Mouse (Mus musculus): ENCODE results near the gene 2700081O15Rik. TPM values are rescaled to one million over a fixed set of nuclear protein-coding genes. Genes with fewer than 3 reads are reported as not detected.
"Not testable (repeated sequence)": the region's sequence is repeated elsewhere in the genome, so short reads cannot be mapped to it uniquely, and the experiment has no call there.

2700081O15Rik gene
- polyA plus RNA-seq (2011; ENCODE audit: insufficient read depth, insufficient read length, low replicate concordance, missing spikeins): 8.5 and 12.2 TPM in 2 replicates

DNA sequence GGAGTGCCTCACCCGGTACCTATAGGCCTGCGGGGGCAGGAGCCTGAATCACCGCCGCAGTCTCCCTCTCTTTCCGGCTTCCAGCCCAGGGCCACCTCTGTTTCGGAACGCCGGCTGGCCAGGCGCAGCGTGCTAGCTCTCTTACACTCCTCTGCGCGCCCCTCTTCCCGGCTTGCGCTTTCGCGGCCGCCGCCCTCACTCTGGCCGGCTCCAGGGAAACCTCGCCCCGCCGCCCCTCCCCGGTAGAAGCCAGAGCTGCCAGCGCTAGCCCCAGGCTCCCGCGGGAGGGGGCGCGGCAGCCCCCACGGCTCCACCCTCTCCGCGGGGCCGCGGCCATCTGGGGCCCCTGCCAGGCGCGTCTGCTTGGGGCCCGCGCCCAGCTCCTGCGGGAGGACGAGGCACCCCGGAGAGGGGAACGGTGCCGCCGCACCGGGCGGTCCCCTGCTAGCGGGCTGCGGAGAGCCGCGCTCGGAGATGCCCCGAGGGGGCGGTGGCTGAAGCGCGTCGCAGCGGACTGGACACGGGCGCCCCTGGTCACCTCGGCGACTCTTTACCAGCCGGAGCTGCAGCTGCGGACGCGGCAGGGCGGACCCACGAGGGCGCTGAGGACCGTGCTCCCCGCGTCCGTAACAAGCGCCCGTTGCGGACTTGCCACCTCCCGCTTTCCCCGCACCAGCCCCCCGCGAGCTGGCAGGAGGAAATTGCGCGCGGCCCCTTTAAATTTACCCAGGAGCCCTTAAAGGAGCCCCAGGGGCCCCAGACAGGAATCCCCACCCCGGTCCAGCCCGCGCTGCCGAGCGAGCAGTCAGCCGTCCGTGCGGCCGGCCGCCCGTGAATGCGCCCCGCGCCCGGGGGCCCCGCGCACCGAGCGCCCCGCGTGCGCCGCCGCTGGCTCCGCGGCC is at the start of gene 2700081O15Rik:
TSS of gene 2700081O15Rik (plus strand) at position 792 of the 902 bp plus-strand sequence.
- no peak for TF ChIP-seq POLR2A (IDR thresholded peaks at IDR 0.05; ENCODE audit: borderline replicate concordance, control insufficient read depth, low read depth, low read length)
- TF ChIP-seq CTCF (IDR thresholded peaks at IDR 0.05; ENCODE audit: control insufficient read depth, insufficient read depth, low read length): no peak
- under 1% methylated on average over 107 of the region's 107 CpGs for WGBS
- Histone ChIP-seq H3K4me1 (ENCODE audit: control insufficient read depth, insufficient read depth, low read length) (no peaks in the 10 kb centered on the region; the same call in 1 of the 2 replicates), H3K27ac (ENCODE audit: control insufficient read depth, insufficient read depth, low read depth, low read length, poor library complexity) (no peak within 1 kb of the TSS; the same call in 1 of the 2 replicates), H3K4me3 (replicated peaks; ENCODE audit: control insufficient read depth, low read depth, low read length) (peak within 1 kb of the TSS; percentile 60)

DNA sequence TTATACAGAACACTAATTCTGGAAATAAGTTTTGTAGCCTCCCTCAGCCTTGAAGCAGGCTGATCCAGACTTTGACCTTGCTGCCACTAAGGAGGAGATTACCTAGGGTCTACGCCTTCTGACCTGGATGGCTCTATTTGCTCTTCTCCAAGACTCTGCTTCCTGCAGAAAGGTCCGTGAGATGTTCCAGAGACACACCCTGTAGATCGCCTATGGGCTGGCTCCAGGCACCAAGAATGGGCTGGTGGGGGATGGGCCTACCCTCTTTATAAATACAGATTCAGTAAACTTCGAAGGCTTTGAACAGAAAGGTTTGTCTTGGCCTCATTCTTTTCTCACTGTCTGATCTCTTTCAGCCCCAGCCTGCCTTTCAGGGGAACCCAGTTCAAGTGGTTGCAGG is 48.0 kb upstream of the 2700081O15Rik start:
- not testable (repeated sequence) for H3K27ac ChIP-seq (ENCODE audit: control insufficient read depth, insufficient read depth, low read depth, low read length, poor library complexity); H3K4me1 ChIP-seq (ENCODE audit: control insufficient read depth, insufficient read depth, low read length); H3K4me3 ChIP-seq (replicated peaks; ENCODE audit: control insufficient read depth, low read depth, low read length)
- 89% methylated on average over 4 of the region's 4 CpGs for WGBS

DNA sequence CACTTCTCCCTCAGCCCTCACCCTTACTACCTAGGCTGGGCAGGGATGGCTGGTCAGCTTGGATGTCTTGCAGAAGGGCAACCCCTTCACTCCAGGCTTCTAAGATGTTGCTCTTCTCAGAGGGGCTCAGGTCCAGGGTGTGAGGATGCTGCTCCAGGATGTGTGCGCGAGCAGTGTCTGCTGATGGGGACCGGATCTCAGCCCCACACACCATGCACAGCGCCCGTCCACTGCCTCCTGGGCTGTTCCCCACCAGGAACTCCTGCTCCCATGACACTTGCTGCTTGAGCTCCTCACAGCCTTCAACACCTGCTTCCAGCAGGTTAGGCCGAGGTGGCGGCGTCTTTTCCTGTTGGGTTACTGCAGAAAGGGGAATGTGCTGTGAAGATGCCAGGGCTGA is 42.9 kb upstream of the 2700081O15Rik start:
- no peaks in the 10 kb centered on the region for H3K4me1 ChIP-seq (ENCODE audit: control insufficient read depth, insufficient read depth, low read length)
- no peak for TF ChIP-seq POLR2A (IDR thresholded peaks at IDR 0.05; ENCODE audit: borderline replicate concordance, control insufficient read depth, low read depth, low read length)
- no peak overlapping the region for H3K4me3 ChIP-seq (replicated peaks; ENCODE audit: control insufficient read depth, low read depth, low read length)
- 94% methylated on average over 8 of the region's 8 CpGs for WGBS
- no peak overlapping the region for H3K27ac ChIP-seq (ENCODE audit: control insufficient read depth, insufficient read depth, low read depth, low read length, poor library complexity)

DNA sequence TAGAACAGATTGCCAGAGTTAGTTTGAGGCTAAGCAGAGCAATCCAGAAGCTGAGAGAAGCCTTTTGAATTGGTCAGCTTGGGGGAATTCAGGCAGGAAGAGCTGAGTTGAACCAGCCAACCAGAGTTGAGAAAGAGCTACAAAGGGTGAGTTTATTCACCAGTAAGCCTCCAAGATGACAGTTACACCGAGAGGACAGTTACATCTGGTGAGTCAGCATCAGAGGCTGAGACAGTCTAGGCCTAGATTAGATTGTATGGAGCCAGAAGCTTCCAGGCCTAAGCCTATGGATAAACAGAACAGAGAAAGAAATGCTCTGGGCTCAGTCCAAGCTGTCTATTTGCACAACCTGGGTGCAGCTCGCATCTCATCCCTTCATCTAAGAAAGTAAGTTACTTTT is 39.8 kb upstream of the 2700081O15Rik start:
- TF ChIP-seq POLR2A (IDR thresholded peaks at IDR 0.05; ENCODE audit: borderline replicate concordance, control insufficient read depth, low read depth, low read length): no peak
- TF ChIP-seq CTCF (IDR thresholded peaks at IDR 0.05; ENCODE audit: control insufficient read depth, insufficient read depth, low read length): no peak
- 41% methylated on average over 2 of the region's 2 CpGs for WGBS
- Histone ChIP-seq H3K4me1 (ENCODE audit: control insufficient read depth, insufficient read depth, low read length) (no peaks in the 10 kb centered on the region; the same call in 1 of the 2 replicates), H3K4me3 (replicated peaks; ENCODE audit: control insufficient read depth, low read depth, low read length) (no peak overlapping the region), H3K27ac (ENCODE audit: control insufficient read depth, insufficient read depth, low read depth, low read length, poor library complexity) (no peak overlapping the region)

DNA sequence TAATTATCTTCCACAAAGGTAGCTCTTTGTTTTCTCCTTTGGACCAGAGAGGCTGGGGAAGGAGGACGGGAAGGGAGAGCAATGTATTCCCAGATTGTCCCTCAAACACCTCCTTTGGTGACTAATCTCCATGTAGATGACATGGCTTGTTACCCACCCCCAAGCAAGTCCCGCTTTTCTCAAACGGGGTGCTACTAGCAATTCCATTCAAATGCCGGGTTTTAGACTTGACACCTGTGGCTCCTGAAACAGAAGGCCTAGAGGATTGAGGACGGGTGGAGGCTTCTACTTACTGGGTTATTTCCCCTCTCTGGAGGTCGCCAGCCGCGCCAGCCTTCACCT is 35.5 kb upstream of the 2700081O15Rik start:
- Histone ChIP-seq H3K4me3 (replicated peaks; ENCODE audit: control insufficient read depth, low read depth, low read length) (peak overlapping the region; percentile 90), H3K27ac (ENCODE audit: control insufficient read depth, insufficient read depth, low read depth, low read length, poor library complexity) (peak overlapping the region; percentile 33; the same call in 1 of the 2 replicates), H3K4me1 (ENCODE audit: control insufficient read depth, insufficient read depth, low read length) (no peaks in the 10 kb centered on the region; the same call in 1 of the 2 replicates)
- TF ChIP-seq CTCF (IDR thresholded peaks at IDR 0.05; ENCODE audit: control insufficient read depth, insufficient read depth, low read length) (no peak), POLR2A (IDR thresholded peaks at IDR 0.05; ENCODE audit: borderline replicate concordance, control insufficient read depth, low read depth, low read length) (no peak)
- 18% methylated on average over 8 of the region's 8 CpGs for WGBS

DNA sequence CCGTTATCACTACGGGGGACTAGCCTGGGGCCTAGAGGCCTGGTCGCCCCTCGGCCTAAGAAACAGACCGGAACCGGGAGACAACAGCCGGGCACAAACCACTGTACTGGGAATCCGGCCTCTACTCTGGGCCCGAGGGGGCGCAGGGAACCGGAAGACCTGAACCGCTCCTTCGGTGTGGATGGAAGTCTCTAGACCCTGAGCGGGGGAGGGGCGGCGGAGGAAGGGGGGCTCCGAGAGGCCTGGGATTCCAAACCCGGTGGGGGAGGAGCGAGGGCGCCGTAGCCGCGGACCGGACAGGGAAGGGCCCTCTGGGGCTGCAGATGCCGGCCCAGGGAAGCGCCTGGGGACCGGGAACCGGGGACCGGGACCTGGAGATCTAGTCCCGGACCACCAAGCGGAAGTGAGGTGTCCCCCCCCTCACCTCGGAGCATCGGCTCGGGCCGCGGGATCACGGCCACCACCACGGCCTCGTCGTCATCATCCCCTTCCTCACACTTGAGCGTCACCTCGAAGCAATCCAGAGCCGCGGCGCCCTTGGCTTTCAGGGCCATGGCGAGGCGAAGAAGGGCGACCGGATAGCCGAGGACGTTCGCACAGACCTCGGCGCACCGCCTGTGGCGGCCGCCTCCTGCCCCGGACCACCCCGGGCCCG is 35.0 kb upstream of the 2700081O15Rik start:
- H3K4me1 ChIP-seq (ENCODE audit: control insufficient read depth, insufficient read depth, low read length): no peaks in the 10 kb centered on the region; the same call in 1 of the 2 replicates
- peak overlapping the region; percentile 90 for H3K4me3 ChIP-seq (replicated peaks; ENCODE audit: control insufficient read depth, low read depth, low read length)
- TF ChIP-seq CTCF (IDR thresholded peaks at IDR 0.05; ENCODE audit: control insufficient read depth, insufficient read depth, low read length) (no peak), POLR2A (IDR thresholded peaks at IDR 0.05; ENCODE audit: borderline replicate concordance, control insufficient read depth, low read depth, low read length) (no peak)
- WGBS: under 1% methylated on average over 59 of the region's 60 CpGs
- H3K27ac ChIP-seq (ENCODE audit: control insufficient read depth, insufficient read depth, low read depth, low read length, poor library complexity): peak overlapping the region; percentile 47; the same call in 1 of the 2 replicates

DNA sequence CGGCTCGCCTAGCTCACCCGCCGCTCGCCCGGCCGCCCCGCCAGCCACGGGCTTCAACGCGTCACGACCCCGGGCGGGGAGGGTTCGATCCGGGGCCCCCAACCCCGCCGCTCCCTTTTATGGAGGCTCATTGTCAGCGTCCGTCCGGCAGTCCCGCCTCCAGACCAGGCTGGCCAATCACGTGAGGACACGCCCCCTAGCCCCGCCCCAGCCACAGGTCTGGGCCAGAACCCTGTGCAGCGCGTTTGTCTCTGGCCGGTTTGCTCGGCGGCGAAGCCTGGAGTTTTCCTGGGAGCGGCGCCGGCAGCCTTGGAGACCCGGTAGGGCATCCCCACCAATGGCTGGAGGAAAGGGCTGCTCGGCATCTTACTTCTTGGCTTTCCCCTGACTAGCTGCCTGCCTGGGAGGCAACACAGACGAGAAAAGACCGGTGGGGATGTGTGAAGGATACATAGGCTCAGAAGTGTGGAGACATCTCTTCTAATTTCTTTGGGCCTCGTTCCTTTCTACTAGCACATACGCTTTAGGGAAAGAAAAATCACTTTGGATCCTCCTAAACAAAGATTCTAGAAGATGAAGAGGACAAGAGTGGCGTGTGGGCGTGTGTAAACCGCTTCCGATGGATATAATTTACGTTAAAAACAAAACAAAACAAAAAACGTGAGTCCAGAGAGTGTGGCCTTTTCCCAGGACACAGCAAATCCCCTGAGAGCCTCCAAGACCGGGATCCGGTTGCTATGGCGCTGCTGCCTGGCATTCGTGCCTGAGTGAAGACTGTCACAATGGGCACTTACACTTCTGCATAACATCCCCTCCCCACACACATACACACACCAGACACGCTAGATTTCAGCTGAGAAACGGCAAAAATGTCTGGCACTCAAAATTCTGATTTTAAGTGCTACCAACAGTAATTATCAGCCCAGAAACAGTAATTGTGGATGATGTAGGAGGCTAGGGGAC is 34.2 kb upstream of the 2700081O15Rik start, which contains the start of gene Spindoc:
TSS of gene Spindoc (minus strand) at position 92 of the 963 bp plus-strand sequence.
- 2% methylated on average over 52 of the region's 52 CpGs for WGBS
- 0 out of 2 replicates have a peak, but pooled peaks have one; percentile 30 for TF ChIP-seq POLR2A (IDR thresholded peaks at IDR 0.05; ENCODE audit: borderline replicate concordance, control insufficient read depth, low read depth, low read length)
- TF ChIP-seq CTCF (IDR thresholded peaks at IDR 0.05; ENCODE audit: control insufficient read depth, insufficient read depth, low read length): no peak
- H3K4me3 ChIP-seq (replicated peaks; ENCODE audit: control insufficient read depth, low read depth, low read length): peak within 1 kb of the TSS; percentile 90
- peak within 1 kb of the TSS; percentile 47; the same call in 1 of the 2 replicates for H3K27ac ChIP-seq (ENCODE audit: control insufficient read depth, insufficient read depth, low read depth, low read length, poor library complexity)
- no peaks in the 10 kb centered on the region; the same call in 1 of the 2 replicates for H3K4me1 ChIP-seq (ENCODE audit: control insufficient read depth, insufficient read depth, low read length)

All from bone marrow, adult 2 months (tissue).